Mouse (Mus musculus) B cell, adult 67 days (primary cell): Measurements from ENCODE around the gene Btbd10. TPM values are rescaled to one million over a fixed set of nuclear protein-coding genes. Genes with fewer than 3 reads are reported as not detected.

Source experiments
- total RNA-seq, 2 experiments: library from RNA; stranded (reverse); gene quantifications; 4 replicates each; pipeline ENCODE4 v1.2.4; 2023

Gene Btbd10
- 10 to 100 TPM; 17.6 to 28.2 TPM for total RNA-seq

GRCm38 (mm10) chr7:113368746-113369619, at the start of gene Btbd10:
Gene Btbd10 (minus strand): TSS chr7:113369392.

GRCm38 (mm10) chr7:113388470-113388869, 19.3 kb upstream of the Btbd10 start, which contains the start of gene Pth:
Gene Pth (minus strand): TSS chr7:113388570.

Other genes starting within 250 kb of the Btbd10 start
- 10 to 100 TPM; 29.6 to 29.9 TPM for gene Arntl, start 161.9 kb downstream of the Btbd10 start, total RNA-seq
- gene Pth, start 19.2 kb upstream of the Btbd10 start, total RNA-seq = not detected
- 100 to 1,000 TPM; 167 to 181 TPM for gene Far1, start 144.4 kb upstream of the Btbd10 start, total RNA-seq